Mouse (Mus musculus) G1E (cell line): ENCODE measurements at regions not wholly inside any gene's neighbourhood (a gene's known extent, or its start where the extent isn't known, plus 50 kb on each side); places are given as distances from the start of the nearest gene placed in this dataset.
"Not testable (repeated sequence)": the region's sequence is repeated elsewhere in the genome, so short reads cannot be mapped to it uniquely, and the experiment has no call there.

Source experiments
- ATAC-seq: 2 replicates; pipeline ENCODE4 v1.8.0; 2016; ENCODE audit warnings: mild to moderate bottlenecking; ENCODE audit not compliant: insufficient number of reproducible peaks, poor library complexity, low FRiP score, severe bottlenecking; ENCODE audit errors: extremely low read depth
- DNase-seq: peaks from one replicate; pipeline ENCODE4 v3.0.0; 2012; ENCODE audit warnings: low spot score
- H3K27me3 ChIP-seq: 2 replicates; pipeline ENCODE4 v1.6.1; 2012; ENCODE audit warnings: mild to moderate bottlenecking, low read length, inconsistent platforms; ENCODE audit not compliant: insufficient read depth
- H3K36me3 ChIP-seq: replicated peaks from 2 replicates; pipeline ENCODE3; 2012; ENCODE audit warnings: mild to moderate bottlenecking, inconsistent platforms
- H3K4me1 ChIP-seq: 2 replicates; pipeline ENCODE4 v1.6.1; 2012; ENCODE audit warnings: low read depth, low read length, inconsistent platforms, mixed read lengths; ENCODE audit not compliant: insufficient read depth
- H3K4me3 ChIP-seq: 2 replicates; pipeline ENCODE4 v1.5.1; 2012; ENCODE audit warnings: low read depth, mild to moderate bottlenecking, inconsistent platforms, low read length, moderate library complexity, mixed read lengths
- H3K9me3 ChIP-seq: replicated peaks from 2 replicates; pipeline ENCODE4 v1.6.1; 2012; ENCODE audit warnings: inconsistent platforms
- CTCF ChIP-seq: IDR thresholded peaks from 2 replicates; pipeline ENCODE4 v1.5.1; 2012; ENCODE audit warnings: low read depth, low read length, inconsistent platforms, mixed read lengths
- GATA1 ChIP-seq: IDR thresholded peaks from 2 replicates; pipeline ENCODE4 v1.6.1; 2012; ENCODE audit warnings: borderline replicate concordance, low read length, inconsistent platforms, mixed read lengths
- GATA2 ChIP-seq: IDR thresholded peaks from 2 replicates; pipeline ENCODE4 v1.6.1; 2012; ENCODE audit warnings: low read depth, low read length, inconsistent platforms, borderline replicate concordance
- POLR2AphosphoS5 ChIP-seq: IDR thresholded peaks from 2 replicates; pipeline ENCODE4 v1.6.1; 2012; ENCODE audit warnings: low read depth, low read length, inconsistent platforms; ENCODE audit not compliant: insufficient replicate concordance
- TAL1 ChIP-seq: conservative IDR thresholded peaks from 2 replicates; pipeline ENCODE4 v1.6.1; 2012; ENCODE audit warnings: low read depth, low read length, inconsistent platforms, mixed read lengths

- Histone ChIP-seq H3K36me3 (no peaks in the 10 kb centered on the region), H3K9me3 (no peaks in the 10 kb centered on the region), H3K4me3 (no peak overlapping the region), H3K27me3 (no peaks in the 10 kb centered on the region), H3K4me1 (no peaks in the 10 kb centered on the region)
- ATAC-seq (no peak), DNase-seq (no peak)
- TF ChIP-seq TAL1 = no peak
- no peak for TF ChIP-seq POLR2AphosphoS5
- TF ChIP-seq GATA1 = no peak
- TF ChIP-seq GATA2 = no peak
- TF ChIP-seq CTCF = no peak
These were observed 342.5 kb upstream of the Ghitm start for GRCm38 (mm10) chr14:37477599-37477998.

- ATAC-seq (no peak), DNase-seq (no peak)
- Histone ChIP-seq H3K9me3 (no peaks in the 10 kb centered on the region), H3K27me3 (no peaks in the 10 kb centered on the region), H3K4me1 (no peaks in the 10 kb centered on the region), H3K4me3 (no peak overlapping the region), H3K36me3 (no peaks in the 10 kb centered on the region)
- TF ChIP-seq POLR2AphosphoS5 (no peak), GATA2 (no peak), CTCF (no peak), TAL1 (no peak), GATA1 (no peak)
These were observed 333.6 kb upstream of the Ghitm start for GRCm38 (mm10) chr14:37468711-37469110.

- Histone ChIP-seq H3K36me3 (no peaks in the 10 kb centered on the region), H3K9me3 (no peaks in the 10 kb centered on the region), H3K4me1 (no peaks in the 10 kb centered on the region), H3K27me3 (no peaks in the 10 kb centered on the region), H3K4me3 (no peak overlapping the region)
- ATAC-seq (no peak), DNase-seq (no peak)
- TF ChIP-seq POLR2AphosphoS5 (no peak), TAL1 (no peak)
These were observed 305.8 kb upstream of the Ghitm start for GRCm38 (mm10) chr14:37440874-37441273.

- no peak overlapping the region for H3K4me3 ChIP-seq
- H3K36me3 ChIP-seq = no peaks in the 10 kb centered on the region
- no peaks in the 10 kb centered on the region for H3K4me1 ChIP-seq
- ATAC-seq = no peak
- no peaks in the 10 kb centered on the region for H3K9me3 ChIP-seq
- H3K27me3 ChIP-seq = no peaks in the 10 kb centered on the region
- DNase-seq = no peak
- TF ChIP-seq CTCF = no peak
- no peak for TF ChIP-seq POLR2AphosphoS5
- no peak for TF ChIP-seq GATA1
- no peak for TF ChIP-seq TAL1
- TF ChIP-seq GATA2 = no peak
These were observed 295.6 kb upstream of the Ghitm start for GRCm38 (mm10) chr14:37430656-37431055.

GRCm38 (mm10) chr14:37425506-37425905 is 290.4 kb upstream of the Ghitm start:
- H3K36me3 ChIP-seq = no peaks in the 10 kb centered on the region
- H3K27me3 ChIP-seq = no peaks in the 10 kb centered on the region
- DNase-seq (no peak), ATAC-seq (no peak)
- TF ChIP-seq POLR2AphosphoS5 (no peak), GATA2 (no peak), TAL1 (no peak), CTCF (no peak), GATA1 (no peak)
- no peaks in the 10 kb centered on the region for H3K4me1 ChIP-seq
- H3K4me3 ChIP-seq = no peak overlapping the region
- no peaks in the 10 kb centered on the region for H3K9me3 ChIP-seq

GRCm38 (mm10) chr14:37421566-37421965 is 286.5 kb upstream of the Ghitm start:
- H3K27me3 ChIP-seq = no peaks in the 10 kb centered on the region
- no peak for TF ChIP-seq TAL1
- TF ChIP-seq GATA2 = no peak
- no peak for TF ChIP-seq POLR2AphosphoS5
- TF ChIP-seq GATA1 = no peak
- no peak for TF ChIP-seq CTCF
- ATAC-seq = no peak
- H3K36me3 ChIP-seq = no peaks in the 10 kb centered on the region
- no peak overlapping the region for H3K4me3 ChIP-seq
- H3K4me1 ChIP-seq = no peaks in the 10 kb centered on the region
- no peak for DNase-seq
- H3K9me3 ChIP-seq = no peaks in the 10 kb centered on the region

GRCm38 (mm10) chr14:37412583-37412982 is 277.5 kb upstream of the Ghitm start:
- H3K9me3 ChIP-seq, DNase-seq, H3K4me1 ChIP-seq, H3K36me3 ChIP-seq, H3K4me3 ChIP-seq, ATAC-seq, H3K27me3 ChIP-seq: not testable (repeated sequence)
